Mouse (Mus musculus): ENCODE data around the gene Cacnb3. TPM values are rescaled to one million over a fixed set of nuclear protein-coding genes. Genes with fewer than 3 reads are reported as not detected.

The Cacnb3 gene
- total RNA-seq, 2 experiments from 2014 or later, result 28.6 to 34.5 TPM

DNA sequence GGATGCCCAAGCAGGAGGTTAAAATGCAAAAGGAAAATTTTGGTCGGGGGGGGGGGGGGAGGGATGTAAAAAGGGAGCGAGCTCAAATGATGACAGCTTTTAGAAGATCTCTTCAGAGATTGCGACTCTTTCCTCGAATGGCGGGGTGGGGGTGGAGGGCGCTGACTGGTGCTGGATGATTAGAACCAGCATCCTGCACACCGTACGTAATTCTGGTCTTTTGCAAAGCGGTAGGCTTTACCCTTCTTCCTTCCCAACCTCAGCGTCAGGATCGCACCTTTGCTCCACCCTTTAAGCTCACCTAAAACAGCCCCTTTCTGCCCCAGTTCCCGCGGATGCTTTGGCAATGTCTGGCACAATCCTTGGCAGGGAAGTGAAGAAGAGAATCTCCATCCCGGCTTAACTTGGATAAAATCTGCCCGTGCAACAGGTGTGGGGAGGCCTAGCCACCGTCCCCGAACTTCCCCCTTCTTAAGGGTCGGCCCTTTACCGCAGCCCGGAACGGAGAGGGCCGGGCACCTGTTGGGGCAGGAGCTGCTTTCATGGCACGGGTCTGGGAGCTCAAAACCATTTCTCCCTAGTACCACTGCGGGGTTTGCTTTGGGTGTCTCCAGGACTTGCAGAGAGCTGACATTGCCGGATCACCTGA lies 3.3 kb downstream of the Cacnb3 start:
- DNase-seq (ENCODE audit: low spot score in 2 of 2), result no peak

DNA sequence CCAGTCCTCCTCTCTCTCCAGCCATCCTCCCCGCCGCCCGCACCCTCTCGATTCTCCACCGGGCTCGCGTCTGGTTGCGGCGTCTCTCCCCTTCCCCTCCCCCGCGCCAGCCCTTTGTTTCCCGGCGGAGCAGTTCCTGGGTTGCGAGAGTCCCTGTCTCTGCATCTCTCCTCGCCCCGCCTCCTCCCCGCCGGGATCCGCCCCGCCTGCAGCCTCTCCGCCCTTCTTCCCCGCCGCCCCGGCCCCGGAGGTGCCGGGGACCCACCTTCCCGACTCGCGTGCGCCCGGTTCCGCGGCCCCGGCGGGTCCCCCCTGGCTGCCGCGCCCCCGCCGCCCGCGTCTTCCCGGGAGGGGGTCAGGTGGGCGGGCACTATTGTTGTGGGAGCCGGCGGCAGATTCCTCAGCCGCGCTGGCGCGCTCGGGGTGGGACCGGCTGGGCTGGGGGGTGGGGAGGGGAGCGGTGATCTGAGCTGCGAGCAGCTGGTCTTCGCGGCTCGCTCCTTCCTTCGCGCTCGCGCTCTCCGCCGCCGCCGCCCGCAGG lies 4.0 kb downstream of the Cacnb3 start:
- DNase-seq (ENCODE audit: low spot score in 2 of 2), result peak; percentile 49 to 53

DNA sequence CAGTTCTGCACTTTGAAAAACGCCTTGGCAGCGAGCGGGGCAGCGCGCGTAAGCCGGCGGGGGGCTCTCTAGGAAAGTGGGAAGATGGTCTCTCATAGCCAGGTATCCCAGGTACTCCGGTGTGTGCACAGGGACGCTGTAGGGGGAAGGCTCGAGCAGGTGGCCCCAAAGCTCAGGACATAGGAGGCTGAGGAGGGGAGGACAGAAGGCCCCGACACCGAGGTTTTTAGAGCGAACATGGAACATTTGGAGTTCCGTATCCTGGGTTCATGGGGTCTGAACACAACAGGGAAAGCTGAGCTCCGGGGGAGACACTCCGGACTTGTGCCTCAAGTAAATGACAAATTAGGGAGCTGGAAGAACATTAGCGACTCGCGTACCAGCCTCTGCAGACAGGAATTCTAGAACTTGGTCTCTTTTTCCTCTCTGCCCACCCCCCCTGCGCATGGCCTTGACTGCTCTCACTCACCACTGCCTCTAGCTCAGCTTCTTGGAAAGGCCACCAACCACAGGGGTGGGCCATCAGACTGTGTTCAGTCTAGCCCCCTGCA lies 4.7 kb downstream of the Cacnb3 start:
- no peak for DNase-seq (ENCODE audit: low spot score in 2 of 2)

DNA sequence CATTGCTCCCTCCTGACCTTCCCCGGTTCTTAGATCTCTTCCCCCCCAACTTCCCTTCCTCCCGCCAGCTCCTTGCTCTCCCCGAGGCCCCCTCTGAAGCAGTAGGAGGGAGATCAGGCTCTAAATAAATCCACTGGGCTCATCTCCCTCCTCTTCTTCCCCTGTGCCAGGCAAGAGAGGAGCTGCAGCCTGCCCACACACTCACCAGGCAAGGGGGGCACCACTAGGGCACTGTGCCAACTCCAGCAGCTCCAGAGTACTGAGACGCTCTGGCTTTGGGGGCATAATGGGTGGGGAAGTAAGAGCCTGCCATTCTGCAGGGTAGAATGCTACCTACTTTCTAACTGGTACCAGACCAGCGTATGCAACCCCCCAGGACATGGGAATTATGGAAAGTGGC lies 5.9 kb downstream of the Cacnb3 start:
- no peak for DNase-seq (ENCODE audit: low spot score in 2 of 2)

DNA sequence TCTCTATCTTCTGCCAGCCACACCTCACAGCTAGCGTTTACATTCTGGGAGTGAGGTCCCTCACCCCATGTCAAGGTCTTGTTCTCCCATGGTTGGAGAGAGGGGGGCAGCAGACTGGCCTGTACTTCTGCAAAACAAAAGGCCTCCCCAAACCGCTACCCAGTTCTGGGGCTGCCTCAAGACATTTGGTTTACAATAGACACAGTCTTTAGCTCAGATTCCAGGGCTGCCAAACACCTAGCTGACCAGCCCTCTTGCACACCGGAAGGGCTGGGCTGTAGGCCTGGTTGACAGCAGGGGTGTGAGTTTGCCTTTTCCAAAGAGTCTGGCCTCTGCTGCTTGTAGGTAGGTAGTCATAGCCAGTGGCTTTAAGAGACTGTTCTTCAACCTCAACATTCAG lies 6.5 kb downstream of the Cacnb3 start:
- no peak for DNase-seq (ENCODE audit: low spot score in 2 of 2)

DNA sequence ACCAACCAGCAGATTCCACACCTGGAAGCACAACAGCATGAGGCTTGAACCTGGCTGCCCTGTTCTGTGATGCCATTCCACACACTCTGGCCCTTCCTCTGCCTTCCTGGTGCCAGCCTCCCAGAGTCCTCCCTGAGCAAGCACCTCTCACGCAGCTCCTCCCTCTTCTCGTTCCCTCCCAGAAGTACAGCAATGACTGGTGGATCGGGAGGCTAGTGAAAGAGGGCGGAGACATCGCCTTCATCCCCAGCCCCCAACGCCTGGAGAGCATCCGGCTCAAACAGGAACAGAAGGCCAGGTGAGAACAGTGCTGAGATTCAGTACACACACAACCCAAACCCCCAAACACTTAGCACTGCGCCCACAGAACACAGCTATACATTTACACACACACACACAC lies 9.5 kb downstream of the Cacnb3 start:
- DNase-seq (ENCODE audit: low spot score in 2 of 2), result no peak

DNA sequence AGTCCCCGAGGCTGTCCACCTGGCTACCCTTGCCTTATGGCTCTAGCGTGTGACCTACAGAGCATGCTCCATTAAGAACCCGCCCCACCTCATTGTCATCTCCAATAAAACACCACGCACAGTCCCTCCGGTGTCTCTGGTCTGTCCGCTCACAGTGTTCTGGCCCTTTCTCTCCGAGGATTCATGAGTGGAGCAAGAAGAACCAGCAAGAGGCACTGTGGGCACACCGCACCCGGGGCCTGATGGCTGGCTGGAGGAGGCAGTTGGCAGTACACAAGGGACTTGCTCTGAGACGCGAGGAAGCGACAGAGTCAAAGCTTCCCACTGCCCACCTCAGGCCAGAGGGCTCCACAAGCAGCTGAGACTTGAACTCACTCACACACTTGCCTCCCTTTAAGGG lies 13.8 kb downstream of the Cacnb3 start:
- DNase-seq (ENCODE audit: low spot score in 2 of 2), result no peak

DNA sequence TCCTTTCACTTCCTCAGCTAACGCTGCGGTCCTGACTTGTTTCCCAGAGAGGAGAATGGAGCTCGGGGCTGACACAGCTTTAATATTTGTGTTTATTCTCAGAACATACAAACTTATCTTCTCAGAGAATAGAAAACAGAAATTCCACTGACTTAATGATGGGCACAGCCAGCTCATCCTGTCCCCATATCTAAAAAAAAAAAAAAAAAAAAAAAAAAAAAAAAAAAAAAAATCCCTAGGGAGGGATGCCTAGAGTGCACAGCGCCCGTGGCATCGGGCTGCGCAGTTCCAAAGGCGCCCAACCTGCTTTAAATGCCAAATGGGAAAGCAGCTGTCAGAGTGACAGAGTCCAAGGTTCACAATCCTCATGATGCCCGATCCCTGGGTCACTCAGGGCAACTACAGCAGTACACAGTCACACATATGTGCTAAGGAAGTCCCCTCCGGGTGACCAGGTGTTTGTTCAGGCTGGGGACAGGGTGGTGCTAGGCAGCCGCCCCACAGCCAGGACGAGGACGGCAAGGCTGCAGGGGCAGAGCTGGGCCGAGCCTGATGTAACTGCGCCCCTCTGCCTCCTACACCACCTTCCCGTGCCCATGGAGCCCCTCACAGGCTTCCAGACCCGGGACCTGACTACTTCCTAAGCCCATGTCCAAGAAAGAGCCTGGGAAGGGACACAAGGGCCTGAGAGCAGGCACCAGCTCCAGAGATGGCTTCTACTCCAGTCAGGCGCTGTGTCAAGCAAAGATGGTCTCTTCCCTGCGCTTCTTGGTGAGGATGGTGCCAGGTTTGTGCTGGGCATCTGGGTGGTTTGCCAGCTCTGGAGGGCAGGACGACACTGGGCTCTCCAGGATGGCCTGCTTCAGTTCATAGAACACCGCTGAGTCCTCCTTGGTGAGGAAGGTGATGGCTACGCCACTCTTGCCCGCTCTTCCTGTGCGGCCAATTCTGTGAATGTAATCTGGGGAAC lies 14.7 kb downstream of the Cacnb3 start:
- no peak for DNase-seq (ENCODE audit: low spot score in 2 of 2)

DNA sequence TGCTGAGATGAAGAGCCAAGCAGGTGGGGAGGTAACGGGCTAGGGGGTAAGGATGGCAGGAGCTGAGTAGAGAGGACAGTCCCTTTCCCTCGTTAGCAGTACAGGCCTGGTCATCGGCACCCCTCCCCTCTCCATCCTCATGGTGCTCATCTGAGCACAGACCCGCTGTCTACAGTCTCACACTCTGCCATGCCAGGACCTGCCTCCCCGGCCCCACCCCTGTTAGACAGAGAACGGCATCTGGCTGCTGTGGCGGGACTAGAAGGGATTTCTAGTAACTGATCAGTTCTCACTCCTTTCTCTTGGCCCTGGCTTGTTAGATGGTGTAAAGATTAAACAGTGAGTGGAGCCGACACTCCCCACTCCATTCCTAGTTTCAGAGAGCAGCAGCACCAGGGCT lies 16.1 kb downstream of the Cacnb3 start:
- DNase-seq (ENCODE audit: low spot score in 2 of 2), result no peak

DNA sequence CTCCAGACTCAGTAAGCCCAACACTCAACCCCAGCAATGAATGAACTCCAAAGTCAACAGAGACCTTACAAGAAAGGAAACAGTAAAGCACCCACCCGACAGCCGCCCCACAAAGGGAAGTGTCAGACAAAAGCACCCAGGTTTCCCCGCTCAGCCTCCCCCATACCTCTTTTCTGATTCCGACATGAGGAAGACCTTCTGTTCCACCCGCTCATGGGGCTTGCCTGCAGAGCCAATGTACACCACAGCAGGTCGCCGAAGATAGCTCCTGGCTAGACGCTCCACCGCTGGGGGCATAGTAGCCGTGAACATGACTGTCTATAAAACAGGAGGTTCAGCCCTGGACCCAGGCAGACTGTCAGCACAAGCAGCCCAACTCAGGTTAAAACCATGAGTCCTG lies 16.7 kb downstream of the Cacnb3 start:
- no peak for DNase-seq (ENCODE audit: low spot score in 2 of 2)

DNA sequence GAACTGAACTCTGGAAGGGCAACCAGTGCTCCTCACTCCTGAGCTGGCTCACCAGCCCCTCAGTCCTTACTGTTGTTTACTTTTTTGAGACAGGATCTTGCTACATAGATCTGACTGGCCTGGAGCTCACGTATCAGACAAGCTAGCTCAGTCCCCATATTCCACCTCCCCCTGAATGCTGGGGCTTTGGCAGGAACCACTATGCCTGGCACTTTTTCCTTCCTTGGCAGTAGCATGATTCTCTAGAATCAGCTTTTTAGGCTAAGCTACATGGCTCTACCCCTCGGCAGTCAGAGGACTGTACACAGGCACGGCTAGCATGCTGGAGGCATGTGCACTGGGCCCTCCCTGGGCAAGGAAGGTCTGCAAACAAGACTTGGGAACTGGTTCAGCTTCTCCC lies 17.4 kb downstream of the Cacnb3 start:
- no peak for DNase-seq (ENCODE audit: low spot score in 2 of 2)

DNA sequence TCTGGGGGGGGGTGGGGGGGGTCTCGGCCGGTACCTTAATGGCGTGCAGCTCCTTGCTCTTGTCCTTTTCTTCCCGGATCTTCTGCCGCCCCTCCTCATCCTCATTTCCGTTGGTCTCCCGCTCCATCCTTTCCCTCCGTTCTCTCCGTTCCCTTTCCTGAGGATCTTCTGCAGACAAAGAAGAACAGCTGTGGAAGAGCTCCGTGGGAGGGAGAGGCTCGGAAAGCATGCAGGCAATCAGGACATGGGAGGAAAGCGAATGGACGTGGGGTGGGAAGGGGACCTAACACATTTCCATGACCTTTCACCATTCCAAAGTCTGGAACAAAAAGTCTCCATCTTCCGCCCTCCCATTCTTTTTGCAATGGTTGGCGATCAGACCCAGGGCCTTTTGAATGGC lies 20.8 kb downstream of the Cacnb3 start:
- no peak for DNase-seq (ENCODE audit: low spot score in 2 of 2)

DNA sequence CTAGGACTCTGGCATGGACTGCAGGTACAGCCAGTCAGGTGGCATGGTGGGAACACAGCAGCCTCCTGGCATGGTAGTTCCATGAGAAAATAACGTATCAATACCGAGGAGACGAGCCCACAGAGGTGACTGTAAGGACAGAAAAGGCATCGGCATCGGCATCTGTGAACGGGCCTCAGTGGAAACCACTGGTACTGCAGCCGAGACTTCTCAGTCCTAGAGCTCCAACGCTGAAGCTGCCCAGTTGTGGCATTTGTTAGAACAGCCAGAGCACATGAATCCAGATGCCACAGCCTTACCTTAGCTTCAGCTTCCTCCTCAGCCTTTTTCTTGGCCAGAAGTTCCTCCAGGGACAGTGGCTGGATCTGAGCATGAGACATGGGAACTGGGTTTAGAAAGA lies 21.5 kb downstream of the Cacnb3 start:
- no peak for DNase-seq (ENCODE audit: low spot score in 2 of 2)

DNA sequence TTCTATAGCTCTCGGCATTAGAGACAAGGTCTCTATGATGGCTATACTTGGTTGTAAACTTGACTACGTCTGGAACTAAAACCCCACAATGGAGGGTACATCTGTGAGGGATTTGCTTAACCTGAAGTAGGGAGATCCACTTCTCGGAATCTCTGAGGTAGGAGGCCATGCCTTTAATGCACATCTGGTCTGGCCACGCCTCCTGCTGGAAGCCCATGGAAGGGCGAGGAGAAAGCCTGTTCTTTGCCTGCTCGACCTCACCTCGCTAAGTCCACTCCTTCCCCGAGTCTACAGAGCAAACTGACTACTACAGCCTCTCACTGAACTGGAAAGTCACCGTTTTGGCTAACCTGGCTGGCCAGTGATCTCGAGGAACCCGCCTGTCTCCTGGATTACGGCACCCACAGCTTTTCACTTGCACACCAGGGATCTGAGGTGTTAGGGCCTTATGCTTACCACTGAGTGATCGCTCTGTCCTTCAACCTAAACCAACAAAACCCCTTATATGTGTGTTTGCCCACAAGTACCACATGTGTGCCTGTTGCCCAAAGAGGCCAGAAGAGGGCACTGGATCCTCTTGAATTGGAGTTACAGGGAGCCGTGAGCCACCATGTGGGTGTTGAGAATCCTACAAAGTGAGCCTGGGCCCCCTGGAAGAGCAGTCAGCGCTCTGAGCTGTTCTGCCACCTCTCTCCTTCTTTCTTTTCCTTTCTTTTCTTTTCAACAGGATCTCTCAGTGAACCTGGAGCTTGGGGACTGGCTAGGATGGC lies 26.5 kb downstream of the Cacnb3 start:
- DNase-seq (ENCODE audit: low spot score in 2 of 2), result no peak

DNA sequence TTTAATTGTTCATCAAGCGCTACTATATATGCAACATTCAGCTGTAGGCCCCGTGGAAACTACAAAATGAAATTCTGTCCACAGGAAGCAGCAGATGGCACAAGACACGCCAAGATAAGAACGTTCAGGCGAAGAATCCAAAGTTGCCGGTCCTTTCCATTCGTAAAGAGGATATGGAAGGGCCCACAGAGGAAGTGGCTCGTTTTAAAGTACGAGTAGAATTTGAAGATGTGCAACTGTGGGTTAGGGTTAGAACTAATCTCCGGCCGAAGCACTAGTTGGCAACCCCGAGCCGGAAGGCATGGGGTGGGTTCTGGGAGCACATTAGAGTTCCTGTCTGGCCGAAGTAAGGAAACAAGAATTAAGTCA lies 31.5 kb downstream of the Cacnb3 start:
- no peak for DNase-seq (ENCODE audit: low spot score in 2 of 2)

DNA sequence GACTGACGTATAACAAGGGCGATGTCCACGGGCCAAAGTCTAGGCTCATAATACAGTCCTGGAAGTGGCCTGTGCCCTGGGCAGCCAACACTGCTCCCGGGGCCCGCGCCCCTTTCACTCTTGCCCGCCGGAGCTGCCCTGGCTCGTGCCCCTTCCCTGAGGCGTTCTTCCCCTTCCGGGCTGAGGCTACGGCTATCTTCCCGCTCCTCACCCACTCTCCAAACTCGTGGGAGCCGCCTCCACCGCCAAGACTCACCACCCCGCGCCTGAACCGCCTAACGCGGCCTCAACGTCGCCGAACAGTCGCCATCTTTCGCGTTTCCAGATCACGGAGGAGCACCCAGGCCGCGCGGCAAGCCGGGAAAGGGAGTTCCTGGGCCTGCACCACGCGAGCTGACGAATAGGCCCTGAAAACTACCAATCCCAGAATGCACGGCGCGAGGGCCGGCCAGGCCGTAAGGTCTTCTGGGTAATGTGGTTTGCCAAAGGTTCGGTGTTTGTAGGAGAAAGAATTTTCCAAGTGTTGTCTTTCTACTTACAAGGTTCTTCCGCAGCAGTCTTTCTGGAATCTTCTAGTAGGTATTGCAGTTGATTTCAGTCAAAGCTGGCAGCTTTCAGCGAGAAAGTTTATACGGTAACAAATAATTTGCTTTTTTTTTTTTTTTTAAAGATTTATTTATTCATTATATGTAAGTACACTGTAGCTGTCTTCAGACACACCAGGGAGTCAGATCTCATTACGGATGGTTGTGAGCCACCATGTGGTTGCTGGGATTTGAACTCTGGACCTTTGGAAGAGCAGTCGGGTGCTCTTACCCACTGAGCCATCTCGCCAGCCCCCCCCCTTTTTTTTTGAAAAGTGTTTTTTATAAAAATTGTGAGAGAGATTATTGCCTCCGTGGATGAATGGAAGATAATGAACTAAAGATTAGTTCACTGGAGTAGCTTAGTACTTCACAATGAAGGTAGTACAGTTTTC lies 32.2 kb downstream of the Cacnb3 start, which contains the start of gene Ddx23:
Gene Ddx23 (minus strand): TSS at position 328 of the 979 bp plus-strand sequence.
- DNase-seq (ENCODE audit: low spot score in 2 of 2), result peak; percentile 80 to 88

DNA sequence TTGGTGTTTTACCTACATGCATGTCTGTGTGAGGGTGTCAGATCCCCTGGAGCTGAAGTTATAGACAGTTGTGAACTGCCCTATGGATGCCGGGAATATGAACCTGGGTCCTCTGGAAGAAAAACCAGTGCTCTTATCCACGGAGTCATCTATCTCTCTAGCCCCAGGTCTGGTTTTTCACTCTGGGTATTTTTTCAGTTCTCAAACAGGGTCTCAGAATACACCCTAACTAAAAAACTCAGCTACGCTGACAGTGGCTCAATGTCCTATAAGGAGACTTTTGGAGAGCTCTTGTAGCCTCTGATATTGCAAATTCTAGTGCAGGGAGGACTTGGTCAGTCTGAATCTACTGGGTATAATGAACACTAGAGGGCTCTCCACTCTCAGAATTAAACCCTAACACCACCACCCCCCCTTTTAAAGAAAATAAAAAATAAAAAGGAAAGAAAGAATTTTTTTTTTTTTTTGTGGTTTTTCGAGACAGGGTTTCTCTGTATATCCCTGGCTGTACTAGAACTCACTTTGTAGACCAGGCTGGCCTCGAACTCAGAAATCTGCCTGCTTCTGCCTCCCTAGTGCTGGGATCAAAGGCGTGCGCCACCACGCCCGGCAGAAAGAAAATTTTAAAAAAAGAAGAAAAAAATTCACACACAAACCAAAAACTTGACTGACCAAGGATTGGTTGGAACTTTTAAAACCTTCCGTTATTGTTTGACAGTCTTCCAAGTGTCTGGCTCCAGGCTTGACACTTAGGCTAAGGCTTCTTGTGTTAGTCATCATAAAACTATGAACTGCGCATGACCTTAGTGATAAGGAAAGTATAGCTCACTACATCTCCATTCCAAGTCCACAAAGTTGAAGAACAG lies 33.6 kb downstream of the Cacnb3 start:
- no peak for DNase-seq (ENCODE audit: low spot score in 2 of 2)

DNA sequence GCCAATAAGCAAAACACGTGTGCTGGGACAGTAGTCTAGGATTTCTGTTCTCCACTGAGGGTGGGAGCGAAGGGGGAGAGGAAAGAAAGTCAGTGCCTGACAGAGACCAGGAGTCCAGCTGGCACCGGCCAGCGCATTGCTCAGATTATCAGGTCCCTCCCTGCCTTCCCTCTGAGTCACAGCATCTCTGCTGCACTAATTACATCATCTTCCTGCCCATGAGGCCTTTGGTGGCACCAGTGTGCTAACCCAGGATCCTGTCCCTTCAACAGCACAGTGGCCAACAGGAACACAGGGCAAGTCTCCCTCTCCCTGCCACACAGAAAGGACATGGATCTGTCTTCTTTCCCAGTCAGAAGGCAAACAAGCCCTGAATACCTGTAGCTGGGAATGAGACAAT lies 42.0 kb downstream of the Cacnb3 start:
- no peak for DNase-seq (ENCODE audit: low spot score in 2 of 2)

DNA sequence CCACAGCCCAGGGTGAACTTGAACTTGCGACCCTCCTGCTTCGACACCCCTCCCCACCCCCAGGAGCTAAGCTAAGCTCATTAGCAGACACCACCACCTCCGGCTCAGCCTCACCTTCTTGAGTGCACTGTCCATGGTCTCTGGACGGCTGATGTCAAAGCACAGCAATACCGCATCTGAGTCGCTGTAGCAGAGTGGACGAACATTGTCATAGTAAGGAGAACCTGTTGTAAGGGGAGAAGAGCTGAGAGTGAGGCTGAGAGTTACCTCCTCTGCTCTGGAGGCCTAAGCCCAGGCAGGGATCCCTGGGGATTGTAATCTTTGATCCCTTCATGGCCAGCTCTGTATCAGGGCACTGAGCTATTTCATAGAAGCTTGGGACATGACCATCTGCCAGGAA lies 43.1 kb downstream of the Cacnb3 start:
- no peak for DNase-seq (ENCODE audit: low spot score in 2 of 2)
